Mouse (Mus musculus): ENCODE data around the gene Gdf15. TPM values are rescaled to one million over a fixed set of nuclear protein-coding genes. Genes with fewer than 3 reads are reported as not detected.
A peak's percentile ranks its signal among the peaks of the same experiment; 100 is the strongest.

Gene Gdf15
- total and polyA plus RNA-seq, 2 experiments from 2014 or later: 0.15 to 1.7 TPM

DNA sequence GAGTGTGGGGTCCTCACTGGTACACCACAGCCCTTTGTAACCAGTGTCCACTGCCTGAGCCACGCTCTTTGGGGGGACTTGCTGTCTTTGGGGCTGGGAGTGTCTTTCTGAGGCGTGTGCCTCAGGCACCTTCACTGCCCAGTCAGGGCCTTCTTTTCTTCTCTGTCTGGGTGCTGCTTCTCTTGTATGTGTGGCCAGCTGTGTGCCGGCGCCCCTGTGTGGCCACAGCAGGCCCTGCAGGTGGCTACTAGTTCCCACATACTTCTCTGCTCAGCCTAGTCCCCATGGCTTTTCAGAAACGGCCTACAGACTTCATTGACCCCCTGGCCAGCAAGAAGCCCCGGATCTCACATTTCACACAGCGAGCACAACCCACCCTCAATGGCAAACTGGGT, 47.0 kb downstream of the Gdf15 start:
- H3K4me1 ChIP-seq (ENCODE audit: control insufficient read depth, insufficient read depth): no peaks in the 10 kb centered on the region
- TF ChIP-seq CTCF (IDR thresholded peaks at IDR 0.05; ENCODE audit: low read depth): peak; percentile 85
- no peak for TF ChIP-seq EP300 (IDR thresholded peaks at IDR 0.05; ENCODE audit: low read depth)
- no peak overlapping the region for H3K27ac ChIP-seq (ENCODE audit: low read depth)
- no peaks in the 10 kb centered on the region for H3K9me3 ChIP-seq (replicated peaks; ENCODE audit: control insufficient read depth, low read length)
- 32% methylated on average over 7 of the region's 7 CpGs for WGBS
- DNase-seq (ENCODE audit: low spot score) (no peak), ATAC-seq (ENCODE audit: insufficient read depth, low read depth) (peak; percentile 82)
- H3K9ac ChIP-seq (replicated peaks; ENCODE audit: low read depth, low read length): no peak overlapping the region
- peaks cover 90% of the 10 kb centered on the region for H3K36me3 ChIP-seq (replicated peaks; ENCODE audit: control insufficient read depth, insufficient read depth, low read length)
- H3K4me2 ChIP-seq (ENCODE audit: low read depth, low read length): no peak overlapping the region
- H3K27me3 ChIP-seq (ENCODE audit: control insufficient read depth, insufficient read depth, low read length): no peaks in the 10 kb centered on the region
- no peak overlapping the region for H3K4me3 ChIP-seq (ENCODE audit: low read depth, low read length)

DNA sequence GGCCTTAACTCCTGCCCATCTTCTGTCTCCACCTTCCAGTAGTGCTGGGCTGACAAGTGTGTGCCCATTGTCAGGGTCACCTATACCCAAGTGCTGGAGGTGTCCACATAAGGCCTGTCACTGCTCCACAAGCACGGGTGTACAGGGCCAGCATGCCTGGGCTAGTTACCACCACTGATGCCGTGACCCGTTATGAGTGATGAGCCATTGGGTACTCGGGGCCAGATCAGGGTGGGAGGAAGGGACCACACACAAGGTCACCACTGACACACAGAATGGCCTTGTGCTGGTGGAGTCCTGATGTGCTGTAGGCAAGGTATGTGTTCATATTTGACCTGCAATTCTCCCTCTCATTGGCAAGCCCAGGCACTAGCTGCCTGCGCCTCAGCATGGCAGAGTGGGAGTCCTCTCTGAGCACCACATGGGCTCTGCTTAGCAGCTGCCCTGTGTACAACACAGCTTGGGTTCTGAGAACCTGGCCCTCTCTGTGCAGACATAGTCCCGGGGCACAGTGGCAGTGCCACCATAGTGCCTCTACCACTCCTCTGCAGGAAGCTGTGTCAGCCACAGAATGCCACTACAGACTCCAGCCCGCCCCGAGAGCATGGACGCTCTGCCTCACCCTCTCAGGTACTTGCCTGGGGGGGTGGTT, 47.5 kb downstream of the Gdf15 start:
- H3K9ac ChIP-seq (replicated peaks; ENCODE audit: low read depth, low read length): no peak overlapping the region
- DNase-seq (ENCODE audit: low spot score): no peak
- no peaks in the 10 kb centered on the region for H3K4me1 ChIP-seq (ENCODE audit: control insufficient read depth, insufficient read depth)
- 88% methylated on average over 9 of the region's 9 CpGs for WGBS
- ATAC-seq (ENCODE audit: insufficient read depth, low read depth): no peak; the same call in 1 of the 2 replicates
- no peak overlapping the region for H3K27ac ChIP-seq (ENCODE audit: low read depth)
- H3K27me3 ChIP-seq (ENCODE audit: control insufficient read depth, insufficient read depth, low read length): no peaks in the 10 kb centered on the region
- TF ChIP-seq CTCF (IDR thresholded peaks at IDR 0.05; ENCODE audit: low read depth): no peak
- TF ChIP-seq EP300 (IDR thresholded peaks at IDR 0.05; ENCODE audit: low read depth): no peak
- H3K4me3 ChIP-seq (ENCODE audit: low read depth, low read length): no peak overlapping the region
- H3K9me3 ChIP-seq (replicated peaks; ENCODE audit: control insufficient read depth, low read length): no peaks in the 10 kb centered on the region
- no peak overlapping the region for H3K4me2 ChIP-seq (ENCODE audit: low read depth, low read length)
- H3K36me3 ChIP-seq (replicated peaks; ENCODE audit: control insufficient read depth, insufficient read depth, low read length): peaks cover 90% of the 10 kb centered on the region

DNA sequence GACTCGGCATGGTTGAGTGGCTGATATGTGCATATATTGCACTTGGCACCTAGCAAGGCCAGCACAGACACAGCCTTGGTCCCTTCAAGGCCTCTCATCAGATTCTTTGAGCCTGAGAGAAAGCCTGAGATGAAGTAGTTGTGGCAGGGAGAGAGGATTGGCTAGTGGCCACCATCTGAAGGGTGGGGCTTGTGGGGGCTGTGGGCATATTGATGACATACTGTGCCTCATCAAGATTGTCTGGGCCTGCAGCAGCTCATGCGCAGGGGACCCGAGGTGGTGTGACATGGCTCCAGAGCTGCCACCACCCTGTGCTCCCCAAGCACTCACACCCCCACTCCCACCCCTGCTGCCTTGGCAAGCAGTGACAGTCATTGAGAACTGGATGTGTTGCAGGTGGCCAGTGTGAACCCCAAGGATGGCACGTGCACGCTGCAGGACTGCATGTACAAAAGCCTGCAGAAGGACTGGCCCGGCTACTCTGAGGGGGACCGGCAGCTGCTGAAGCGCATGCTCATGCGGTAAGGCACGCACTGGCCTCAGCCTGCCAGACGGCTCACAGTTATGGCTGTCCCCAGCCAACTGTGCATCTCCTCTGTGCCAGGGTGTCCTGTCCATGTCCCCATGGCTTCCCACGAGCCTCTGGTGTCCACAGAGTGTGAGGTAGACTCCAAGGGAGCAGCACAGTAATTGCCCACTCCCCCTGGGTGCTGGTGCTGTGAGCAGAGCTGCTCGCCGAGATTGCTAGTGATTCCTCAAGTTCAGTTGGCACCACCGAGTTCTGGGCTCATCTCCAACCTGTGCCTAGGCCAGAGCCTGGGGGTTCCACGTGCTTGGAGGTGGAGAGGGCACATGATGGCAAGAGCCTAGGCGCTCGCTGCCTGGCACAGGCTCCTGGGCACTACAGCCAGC, 48.5 kb downstream of the Gdf15 start:
- 84% methylated on average over 18 of the region's 18 CpGs for WGBS
- no peaks in the 10 kb centered on the region for H3K9me3 ChIP-seq (replicated peaks; ENCODE audit: control insufficient read depth, low read length)
- DNase-seq (ENCODE audit: low spot score): no peak
- H3K4me1 ChIP-seq (ENCODE audit: control insufficient read depth, insufficient read depth): no peaks in the 10 kb centered on the region
- H3K9ac ChIP-seq (replicated peaks; ENCODE audit: low read depth, low read length): no peak overlapping the region
- no peaks in the 10 kb centered on the region for H3K27me3 ChIP-seq (ENCODE audit: control insufficient read depth, insufficient read depth, low read length)
- ATAC-seq (ENCODE audit: insufficient read depth, low read depth): no peak
- H3K27ac ChIP-seq (ENCODE audit: low read depth): no peak overlapping the region
- H3K36me3 ChIP-seq (replicated peaks; ENCODE audit: control insufficient read depth, insufficient read depth, low read length): peaks cover 89% of the 10 kb centered on the region
- TF ChIP-seq EP300 (IDR thresholded peaks at IDR 0.05; ENCODE audit: low read depth): no peak
- no peak for TF ChIP-seq CTCF (IDR thresholded peaks at IDR 0.05; ENCODE audit: low read depth)
- H3K4me3 ChIP-seq (ENCODE audit: low read depth, low read length): no peak overlapping the region
- no peak overlapping the region for H3K4me2 ChIP-seq (ENCODE audit: low read depth, low read length)

Other genes with a start within 250 kb of the Gdf15 start
- 6.0 and 6.5 TPM in 2 replicates for gene Crtc1, start 192.9 kb downstream of the Gdf15 start, total RNA-seq (2014; rRNA removed; ENCODE audit: low replicate concordance)
- gene Crtc1, start 192.9 kb downstream of the Gdf15 start, polyA plus RNA-seq (2015; fragmentation: Nextera tagmentation; extraction: Ambion mirVana): 6.0 and 6.9 TPM in 2 replicates
- gene Klhl26, start 155.5 kb downstream of the Gdf15 start, total RNA-seq (2014; rRNA removed; ENCODE audit: low replicate concordance): 15.8 and 22.6 TPM in 2 replicates
- gene Klhl26, start 155.5 kb downstream of the Gdf15 start, polyA plus RNA-seq (2015; fragmentation: Nextera tagmentation; extraction: Ambion mirVana): 7.1 and 8.7 TPM in 2 replicates
- gene Tmem59l, start 145.1 kb downstream of the Gdf15 start, total RNA-seq (2014; rRNA removed; ENCODE audit: low replicate concordance): not detected in 2 replicates
- gene Tmem59l, start 145.1 kb downstream of the Gdf15 start, polyA plus RNA-seq (2015; fragmentation: Nextera tagmentation; extraction: Ambion mirVana): not detected in 2 replicates
- not detected in 2 replicates for gene Crlf1, start 139.3 kb downstream of the Gdf15 start, total RNA-seq (2014; rRNA removed; ENCODE audit: low replicate concordance)
- gene Crlf1, start 139.3 kb downstream of the Gdf15 start, polyA plus RNA-seq (2015; fragmentation: Nextera tagmentation; extraction: Ambion mirVana): 0.16 and 0.66 TPM in 2 replicates
- gene Rex1bd, start 125.7 kb downstream of the Gdf15 start, total RNA-seq (2014; rRNA removed; ENCODE audit: low replicate concordance): 121 and 145 TPM in 2 replicates
- gene Rex1bd, start 125.7 kb downstream of the Gdf15 start, polyA plus RNA-seq (2015; fragmentation: Nextera tagmentation; extraction: Ambion mirVana): 139 and 146 TPM in 2 replicates
- gene Uba52, start 121.7 kb downstream of the Gdf15 start, total RNA-seq (2014; rRNA removed; ENCODE audit: low replicate concordance): 887 and 1,064 TPM in 2 replicates
- 1,011 and 1,075 TPM in 2 replicates for gene Uba52, start 121.7 kb downstream of the Gdf15 start, polyA plus RNA-seq (2015; fragmentation: Nextera tagmentation; extraction: Ambion mirVana)
- 422 and 440 TPM in 2 replicates for gene Fkbp8, start 104.7 kb downstream of the Gdf15 start, total RNA-seq (2014; rRNA removed; ENCODE audit: low replicate concordance)
- gene Fkbp8, start 104.7 kb downstream of the Gdf15 start, polyA plus RNA-seq (2015; fragmentation: Nextera tagmentation; extraction: Ambion mirVana): 195 and 200 TPM in 2 replicates
- gene Kxd1, start 104.5 kb downstream of the Gdf15 start, total RNA-seq (2014; rRNA removed; ENCODE audit: low replicate concordance): 110 and 120 TPM in 2 replicates
- 93.5 and 96.7 TPM in 2 replicates for gene Kxd1, start 104.5 kb downstream of the Gdf15 start, polyA plus RNA-seq (2015; fragmentation: Nextera tagmentation; extraction: Ambion mirVana)
- 7.3 and 13.9 TPM in 2 replicates for gene Ell, start 93.0 kb downstream of the Gdf15 start, total RNA-seq (2014; rRNA removed; ENCODE audit: low replicate concordance)
- gene Ell, start 93.0 kb downstream of the Gdf15 start, polyA plus RNA-seq (2015; fragmentation: Nextera tagmentation; extraction: Ambion mirVana): 7.9 and 9.1 TPM in 2 replicates
- 111 and 125 TPM in 2 replicates for gene Isyna1, start 38.1 kb downstream of the Gdf15 start, total RNA-seq (2014; rRNA removed; ENCODE audit: low replicate concordance)
- gene Isyna1, start 38.1 kb downstream of the Gdf15 start, polyA plus RNA-seq (2015; fragmentation: Nextera tagmentation; extraction: Ambion mirVana): 53.3 and 59.6 TPM in 2 replicates
- 107 and 143 TPM in 2 replicates for gene Ssbp4, start 23.6 kb downstream of the Gdf15 start, total RNA-seq (2014; rRNA removed; ENCODE audit: low replicate concordance)
- 55.6 and 57.3 TPM in 2 replicates for gene Ssbp4, start 23.6 kb downstream of the Gdf15 start, polyA plus RNA-seq (2015; fragmentation: Nextera tagmentation; extraction: Ambion mirVana)
- 1.5 and 2.2 TPM in 2 replicates for gene Lrrc25, start 16.3 kb downstream of the Gdf15 start, total RNA-seq (2014; rRNA removed; ENCODE audit: low replicate concordance)
- gene Lrrc25, start 16.3 kb downstream of the Gdf15 start, polyA plus RNA-seq (2015; fragmentation: Nextera tagmentation; extraction: Ambion mirVana): 1.3 and 1.6 TPM in 2 replicates
- 18.0 and 36.3 TPM in 2 replicates for gene Pgpep1, start 27.9 kb upstream of the Gdf15 start, total RNA-seq (2014; rRNA removed; ENCODE audit: low replicate concordance)
- 26.9 and 29.1 TPM in 2 replicates for gene Pgpep1, start 27.9 kb upstream of the Gdf15 start, polyA plus RNA-seq (2015; fragmentation: Nextera tagmentation; extraction: Ambion mirVana)
- 438 and 495 TPM in 2 replicates for gene Lsm4, start 40.8 kb upstream of the Gdf15 start, total RNA-seq (2014; rRNA removed; ENCODE audit: low replicate concordance)
- gene Lsm4, start 40.8 kb upstream of the Gdf15 start, polyA plus RNA-seq (2015; fragmentation: Nextera tagmentation; extraction: Ambion mirVana): 202 and 205 TPM in 2 replicates
- gene Jund, start 66.5 kb upstream of the Gdf15 start, total RNA-seq (2014; rRNA removed; ENCODE audit: low replicate concordance): 322 and 503 TPM in 2 replicates
- 45.9 and 49.5 TPM in 2 replicates for gene Jund, start 66.5 kb upstream of the Gdf15 start, polyA plus RNA-seq (2015; fragmentation: Nextera tagmentation; extraction: Ambion mirVana)
- gene Iqcn, start 71.0 kb upstream of the Gdf15 start, total RNA-seq (2014; rRNA removed; ENCODE audit: low replicate concordance): not detected in 2 replicates
- gene Iqcn, start 71.0 kb upstream of the Gdf15 start, polyA plus RNA-seq (2015; fragmentation: Nextera tagmentation; extraction: Ambion mirVana): not detected in 2 replicates
- gene Gm3336, start 86.1 kb upstream of the Gdf15 start, total RNA-seq (2014; rRNA removed; ENCODE audit: low replicate concordance): not detected in 2 replicates
- not detected in 2 replicates for gene Gm3336, start 86.1 kb upstream of the Gdf15 start, polyA plus RNA-seq (2015; fragmentation: Nextera tagmentation; extraction: Ambion mirVana)
- 0.42 and 1.2 TPM in 2 replicates for gene Pde4c, start 91.3 kb upstream of the Gdf15 start, total RNA-seq (2014; rRNA removed; ENCODE audit: low replicate concordance)
- gene Pde4c, start 91.3 kb upstream of the Gdf15 start, polyA plus RNA-seq (2015; fragmentation: Nextera tagmentation; extraction: Ambion mirVana): 0.44 and 0.56 TPM in 2 replicates
- gene Rab3a, start 122.2 kb upstream of the Gdf15 start, total RNA-seq (2014; rRNA removed; ENCODE audit: low replicate concordance): 21.4 and 40.3 TPM in 2 replicates
- gene Rab3a, start 122.2 kb upstream of the Gdf15 start, polyA plus RNA-seq (2015; fragmentation: Nextera tagmentation; extraction: Ambion mirVana): 32.7 and 32.8 TPM in 2 replicates
- gene Mpv17l2, start 128.5 kb upstream of the Gdf15 start, total RNA-seq (2014; rRNA removed; ENCODE audit: low replicate concordance): 26.6 and 56.3 TPM in 2 replicates
- 50.3 and 54.0 TPM in 2 replicates for gene Mpv17l2, start 128.5 kb upstream of the Gdf15 start, polyA plus RNA-seq (2015; fragmentation: Nextera tagmentation; extraction: Ambion mirVana)
- 36.6 and 39.3 TPM in 2 replicates for gene Pik3r2, start 144.3 kb upstream of the Gdf15 start, total RNA-seq (2014; rRNA removed; ENCODE audit: low replicate concordance)
- 30.2 and 32.5 TPM in 2 replicates for gene Pik3r2, start 144.3 kb upstream of the Gdf15 start, polyA plus RNA-seq (2015; fragmentation: Nextera tagmentation; extraction: Ambion mirVana)
- 3.0 and 5.6 TPM in 2 replicates for gene Mast3, start 172.6 kb upstream of the Gdf15 start, total RNA-seq (2014; rRNA removed; ENCODE audit: low replicate concordance)
- 2.3 and 3.2 TPM in 2 replicates for gene Mast3, start 172.6 kb upstream of the Gdf15 start, polyA plus RNA-seq (2015; fragmentation: Nextera tagmentation; extraction: Ambion mirVana)
- 0.08 TPM in 1 of 2 replicates, not detected in the other for gene Il12rb1, start 176.0 kb upstream of the Gdf15 start, total RNA-seq (2014; rRNA removed; ENCODE audit: low replicate concordance)
- gene Il12rb1, start 176.0 kb upstream of the Gdf15 start, polyA plus RNA-seq (2015; fragmentation: Nextera tagmentation; extraction: Ambion mirVana): not detected in 2 replicates
- gene Arrdc2, start 207.3 kb upstream of the Gdf15 start, total RNA-seq (2014; rRNA removed; ENCODE audit: low replicate concordance): 4.5 and 38.1 TPM in 2 replicates
- 3.0 and 3.6 TPM in 2 replicates for gene Arrdc2, start 207.3 kb upstream of the Gdf15 start, polyA plus RNA-seq (2015; fragmentation: Nextera tagmentation; extraction: Ambion mirVana)
- 7.5 and 25.2 TPM in 2 replicates for gene Kcnn1, start 230.8 kb upstream of the Gdf15 start, total RNA-seq (2014; rRNA removed; ENCODE audit: low replicate concordance)
- 3.4 TPM in 2 replicates for gene Kcnn1, start 230.8 kb upstream of the Gdf15 start, polyA plus RNA-seq (2015; fragmentation: Nextera tagmentation; extraction: Ambion mirVana)
- gene Ccdc124, start 241.5 kb upstream of the Gdf15 start, total RNA-seq (2014; rRNA removed; ENCODE audit: low replicate concordance): 12.6 and 32.0 TPM in 2 replicates
- 77.9 and 79.5 TPM in 2 replicates for gene Ccdc124, start 241.5 kb upstream of the Gdf15 start, polyA plus RNA-seq (2015; fragmentation: Nextera tagmentation; extraction: Ambion mirVana)